Mouse (Mus musculus): ENCODE data around the gene Haspin.
"Not testable (repeated sequence)": the region's sequence is repeated elsewhere in the genome, so short reads cannot be mapped to it uniquely, and the experiment has no call there.

Haspin gene

DNA sequence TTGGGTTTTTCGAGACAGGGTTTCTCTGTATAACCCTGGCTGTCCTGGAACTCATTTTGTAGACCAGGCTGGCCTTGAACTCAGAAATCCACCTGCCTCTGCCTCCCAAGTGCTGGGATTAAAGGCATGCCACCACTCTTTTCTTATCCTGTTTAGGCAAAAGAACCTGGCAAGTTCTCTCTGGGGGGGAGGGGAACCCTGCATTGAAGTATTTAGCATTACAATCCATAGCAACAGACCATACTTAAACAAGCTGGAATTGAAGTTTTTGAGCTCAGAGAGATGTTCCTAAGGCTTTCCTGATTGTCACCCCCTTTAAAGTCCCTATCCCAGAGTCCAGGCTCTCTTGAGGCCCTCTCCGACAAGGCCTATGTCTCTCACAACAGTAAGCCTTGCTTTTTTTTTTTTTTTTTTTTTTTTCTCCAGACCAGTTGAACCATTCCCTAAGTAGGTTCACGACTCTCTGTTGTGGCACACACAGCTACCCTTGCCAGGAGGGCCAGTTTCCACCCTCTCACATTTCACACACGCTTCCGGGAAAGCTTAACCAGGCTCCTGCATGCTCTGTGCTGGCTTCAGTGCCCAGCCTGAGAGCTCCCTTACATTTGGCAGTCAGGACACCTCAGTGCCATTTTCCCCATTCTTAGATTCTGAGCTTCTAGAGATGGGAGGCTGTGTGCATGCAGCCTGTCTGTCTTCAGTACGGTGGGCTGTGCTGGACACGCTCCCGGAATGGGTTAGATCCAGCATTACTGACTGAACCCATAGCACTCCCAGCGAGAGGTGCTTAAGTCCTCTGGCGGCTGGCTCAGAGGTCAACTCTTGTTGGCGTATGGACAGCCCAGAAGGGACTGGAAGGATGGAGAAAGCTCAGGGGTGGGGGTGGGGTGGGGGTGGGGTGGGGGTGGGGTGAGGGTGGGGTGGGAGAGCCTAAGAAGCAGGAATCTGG lies 8.2 kb upstream of the Haspin start:
- no peak for DNase-seq (ENCODE audit: low read depth in 1 of 2, low spot score in 2 of 2)

DNA sequence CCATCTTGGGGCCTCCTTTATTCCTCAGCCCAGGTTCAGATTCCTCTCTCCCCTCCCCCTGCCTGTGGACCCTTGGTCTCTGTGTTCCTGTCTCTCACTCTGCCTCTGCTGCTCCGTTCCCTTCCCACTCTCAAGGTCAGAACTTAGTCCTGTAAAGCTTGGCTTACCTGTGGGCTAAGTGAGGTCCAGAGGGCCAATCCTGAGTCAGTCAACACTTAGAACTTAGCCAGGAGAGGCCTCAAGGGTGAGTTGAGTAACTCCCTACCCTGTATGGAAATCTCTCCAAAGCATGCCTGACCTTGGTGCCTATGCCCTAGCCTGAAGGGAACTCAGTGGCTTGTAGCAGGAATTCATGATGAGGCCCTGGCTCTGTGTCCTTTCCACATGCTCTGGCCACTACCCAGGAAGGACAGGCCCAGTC lies 6.2 kb upstream of the Haspin start:
- DNase-seq (ENCODE audit: low read depth in 1 of 2, low spot score in 2 of 2), result no peak

DNA sequence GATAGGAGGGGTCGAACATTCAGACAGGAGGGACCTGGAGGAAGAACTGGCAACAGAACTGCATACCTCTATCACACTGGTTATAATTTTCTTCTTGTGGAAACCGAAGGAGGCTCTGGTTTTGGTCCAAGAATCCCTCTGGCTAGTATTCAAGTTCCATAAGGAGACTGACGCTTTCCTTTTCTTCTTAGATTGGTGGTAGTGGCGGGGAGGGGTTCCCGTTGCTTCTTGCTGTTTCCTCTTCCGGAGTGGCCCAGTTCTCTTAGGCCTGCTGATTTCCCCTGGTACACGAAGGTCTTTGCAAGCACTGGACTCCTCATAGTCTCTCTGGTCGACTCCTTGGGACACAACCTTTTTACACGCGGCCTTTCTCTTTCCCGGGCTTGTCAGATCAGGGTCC lies 978 bp downstream of the Haspin start:
- DNase-seq (ENCODE audit: low read depth in 1 of 2, low spot score in 2 of 2), result no peak

DNA sequence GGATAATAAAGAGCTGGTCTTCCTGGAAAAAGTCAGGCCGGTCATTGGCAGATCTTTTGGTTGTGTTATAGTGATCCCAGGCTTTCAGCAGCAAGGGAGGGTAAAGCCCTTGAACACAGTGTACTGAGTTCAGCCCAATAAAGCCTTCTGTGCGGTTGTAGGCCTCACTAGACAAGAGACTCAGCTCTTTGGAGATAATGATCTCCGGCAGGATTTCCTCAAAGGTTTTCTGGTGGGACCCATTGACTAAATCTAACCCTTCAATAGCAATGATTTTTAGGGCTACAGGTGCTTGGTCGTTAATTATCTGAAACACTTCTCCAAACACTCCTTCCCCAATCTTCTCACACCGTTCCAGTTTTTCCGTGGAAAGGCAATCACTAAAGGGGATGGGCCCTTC lies 1.5 kb downstream of the Haspin start:
- DNase-seq (ENCODE audit: low read depth in 1 of 2, low spot score in 2 of 2), result no peak

DNA sequence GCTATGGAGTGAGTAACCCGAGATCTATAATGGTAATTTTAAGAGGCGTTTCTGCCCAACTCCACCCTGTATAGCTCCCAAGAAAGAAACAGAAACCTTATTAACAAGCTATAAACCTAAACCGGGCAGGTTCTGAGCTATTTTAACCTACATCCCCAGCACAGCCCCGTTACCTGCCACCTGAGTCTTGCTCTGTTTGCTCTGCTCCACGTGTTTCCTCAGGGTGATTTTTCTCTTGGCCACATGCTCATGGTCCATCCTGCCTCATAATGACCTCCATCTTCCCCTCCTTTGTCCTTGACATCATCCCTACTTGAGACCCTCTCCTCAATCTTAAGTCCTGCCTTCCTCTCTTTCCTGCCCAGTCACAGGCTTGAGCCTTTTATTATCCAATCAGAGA lies 3.9 kb downstream of the Haspin start:
- no peak for DNase-seq (ENCODE audit: low read depth in 1 of 2, low spot score in 2 of 2)

DNA sequence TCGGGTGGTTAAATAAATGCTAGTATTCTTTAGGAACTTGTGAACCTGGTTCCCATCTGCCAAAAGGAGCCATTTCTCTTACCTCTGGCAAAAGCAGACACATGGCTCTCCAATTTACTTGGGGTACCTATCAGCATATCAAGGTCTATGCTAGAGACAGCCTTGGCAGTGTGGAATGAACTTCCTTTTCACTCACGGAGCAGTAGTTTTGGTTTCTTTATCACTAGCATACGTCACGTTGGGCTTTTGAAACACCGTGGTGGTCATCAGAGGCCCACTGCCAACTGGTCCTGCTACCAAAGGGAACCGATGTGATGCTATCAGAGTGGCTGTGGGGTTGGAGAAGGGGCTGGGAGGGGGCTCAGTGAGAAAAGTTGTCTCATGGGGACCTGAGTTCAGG lies 5.1 kb downstream of the Haspin start:
- no peak for DNase-seq (ENCODE audit: low read depth in 1 of 2, low spot score in 2 of 2)

DNA sequence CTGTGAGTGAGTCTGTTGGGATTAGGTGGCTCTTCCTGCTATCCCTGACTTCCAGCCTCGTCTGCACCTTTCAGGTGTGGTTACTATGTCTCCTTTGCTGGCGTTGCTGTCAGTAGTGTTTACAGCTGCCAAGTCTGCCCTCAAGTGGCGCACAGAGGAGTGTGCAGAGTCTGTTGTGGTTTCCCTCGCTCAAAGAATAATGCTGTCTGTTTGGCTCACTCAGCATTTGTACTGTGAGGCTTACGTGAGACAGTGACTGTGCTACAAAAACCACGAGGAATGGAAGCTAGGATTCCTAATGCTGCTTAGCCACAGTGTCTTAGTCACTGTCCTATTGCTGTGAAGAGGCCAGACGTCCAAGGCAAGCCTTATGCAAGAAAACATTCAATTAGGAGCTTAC lies 7.1 kb downstream of the Haspin start:
- DNase-seq (ENCODE audit: low read depth in 1 of 2, low spot score in 2 of 2), result no peak

DNA sequence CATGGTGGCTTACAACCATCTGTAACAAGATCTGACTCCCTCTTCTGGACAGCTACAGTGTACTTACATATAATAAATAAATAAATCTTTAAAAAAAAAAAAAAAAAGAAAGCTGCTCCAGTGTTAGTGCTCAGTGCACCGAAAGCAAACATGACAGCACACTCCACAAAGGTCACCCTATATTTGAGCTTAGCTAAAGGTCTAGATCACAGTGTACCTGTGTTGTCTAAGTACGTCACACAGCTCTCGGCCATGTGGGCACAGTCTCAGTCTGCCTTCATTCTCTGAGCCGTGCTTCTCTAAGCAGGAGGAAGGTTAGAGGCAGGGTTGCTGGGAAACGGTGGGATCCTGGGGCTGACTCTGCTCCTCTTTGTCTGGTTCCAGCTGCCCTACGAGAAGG lies 11.6 kb downstream of the Haspin start:
- no peak for DNase-seq (ENCODE audit: low read depth in 1 of 2, low spot score in 2 of 2)

DNA sequence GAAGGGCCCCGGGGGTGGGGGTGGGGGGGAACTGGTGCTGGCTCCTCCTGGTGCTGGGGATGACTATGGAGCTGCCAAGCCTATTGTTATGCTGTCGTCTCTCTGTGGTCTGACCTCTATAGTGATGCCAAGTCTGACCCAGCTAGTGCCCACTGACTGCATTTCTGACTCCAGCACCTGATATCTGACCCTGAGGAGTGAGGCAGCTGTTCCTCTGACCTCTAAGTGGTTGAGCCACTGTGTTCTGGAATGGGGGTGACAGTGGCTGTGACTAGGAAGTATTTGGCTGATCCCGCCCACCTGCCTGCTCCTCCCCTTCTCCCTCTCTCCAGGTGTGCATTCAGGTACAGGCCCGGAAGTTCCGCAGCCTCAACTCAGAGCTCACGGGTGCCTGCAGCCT lies 26.7 kb downstream of the Haspin start:
- DNase-seq (ENCODE audit: low read depth in 1 of 2, low spot score in 2 of 2), result no peak

DNA sequence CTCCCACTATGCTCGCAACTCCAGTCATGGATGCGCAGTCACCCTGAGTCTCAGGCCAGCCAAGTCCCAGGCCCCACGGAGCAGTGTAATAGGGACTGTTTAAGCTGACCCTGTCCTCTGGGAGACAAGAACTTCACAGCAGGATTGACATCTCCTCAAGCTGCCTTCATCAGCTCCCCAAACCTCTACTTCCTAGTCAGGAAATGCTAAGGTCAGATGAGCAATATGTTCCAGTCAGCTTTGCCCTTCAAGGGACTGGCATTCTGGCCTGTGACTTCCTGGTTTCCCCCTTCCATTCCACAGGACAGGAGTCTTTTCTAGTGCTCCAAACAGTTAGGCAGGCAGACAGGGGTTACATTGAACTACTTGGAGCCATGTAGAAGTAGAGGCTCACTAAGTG lies 28.2 kb downstream of the Haspin start:
- no peak for DNase-seq (ENCODE audit: low read depth in 1 of 2, low spot score in 2 of 2)

DNA sequence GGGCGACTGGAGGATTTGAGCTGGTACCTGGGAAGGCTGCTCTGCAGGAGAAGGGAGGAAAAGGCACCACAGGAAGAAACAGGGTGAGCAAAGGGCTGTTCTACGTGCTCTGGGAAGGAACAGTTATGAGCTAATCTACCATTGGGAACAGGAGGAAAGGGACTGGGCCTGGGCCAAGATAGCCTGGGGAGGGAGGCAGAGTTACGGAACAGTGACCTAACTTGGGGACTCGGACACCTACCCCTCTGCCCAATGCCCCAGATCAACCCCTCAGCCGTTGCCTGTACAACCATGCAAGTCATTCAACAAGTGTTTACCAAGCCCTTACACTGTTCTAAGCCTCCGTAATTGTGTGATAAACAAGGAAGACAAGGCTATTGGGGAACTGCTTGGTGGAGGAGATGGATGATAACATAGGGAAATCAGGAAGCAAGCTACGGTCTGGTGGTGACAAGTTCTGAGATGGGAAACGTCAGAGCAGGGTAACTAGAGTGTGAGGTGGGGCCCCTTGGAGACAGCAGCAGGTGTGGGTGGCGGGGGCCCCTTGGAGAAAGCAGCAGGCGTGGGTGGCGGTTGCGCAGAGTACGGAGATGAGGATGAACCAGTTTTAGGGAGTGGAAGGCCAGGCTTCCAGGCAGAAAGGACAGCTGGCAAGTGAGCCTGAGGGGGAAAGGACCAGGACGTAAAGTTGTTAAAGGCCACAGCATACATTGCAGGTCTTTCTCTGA lies 29.0 kb downstream of the Haspin start:
- DNase-seq (ENCODE audit: low read depth in 1 of 2, low spot score in 2 of 2), result no peak

DNA sequence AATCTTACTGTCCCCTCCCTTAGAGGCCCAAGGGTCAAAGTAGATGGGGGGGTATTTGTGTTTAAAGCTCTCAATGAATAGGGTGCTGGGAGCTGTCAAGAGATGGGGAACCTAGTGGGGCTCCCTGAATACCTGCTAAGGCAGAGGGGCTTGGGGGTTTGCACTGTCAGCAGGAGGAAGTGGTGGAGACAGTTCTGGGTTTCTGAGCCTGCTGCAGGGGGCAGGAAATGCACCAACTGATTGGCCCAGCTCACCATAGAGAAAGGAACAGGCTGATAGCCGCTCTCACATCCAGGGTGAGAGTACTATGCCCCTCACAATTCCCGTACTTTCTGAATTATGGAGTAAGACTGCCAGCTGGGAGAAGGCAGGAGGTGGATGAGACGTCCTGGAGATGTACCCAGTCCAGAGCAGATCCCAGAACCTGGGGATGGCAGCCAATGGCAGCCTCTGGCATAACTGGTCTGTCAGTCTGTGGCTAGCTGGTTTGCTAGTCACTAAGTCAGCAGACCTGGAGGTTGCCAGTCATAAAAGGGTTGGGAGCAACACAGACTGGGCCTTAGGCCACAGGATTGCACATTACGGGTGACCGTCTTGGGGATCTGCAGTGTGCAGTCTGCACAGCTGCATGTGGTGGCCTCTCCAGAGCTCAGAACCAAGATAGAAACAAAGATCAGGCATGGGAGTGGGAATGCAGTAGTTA lies 29.7 kb downstream of the Haspin start:
- DNase-seq (ENCODE audit: low read depth in 1 of 2, low spot score in 2 of 2), result no peak

DNA sequence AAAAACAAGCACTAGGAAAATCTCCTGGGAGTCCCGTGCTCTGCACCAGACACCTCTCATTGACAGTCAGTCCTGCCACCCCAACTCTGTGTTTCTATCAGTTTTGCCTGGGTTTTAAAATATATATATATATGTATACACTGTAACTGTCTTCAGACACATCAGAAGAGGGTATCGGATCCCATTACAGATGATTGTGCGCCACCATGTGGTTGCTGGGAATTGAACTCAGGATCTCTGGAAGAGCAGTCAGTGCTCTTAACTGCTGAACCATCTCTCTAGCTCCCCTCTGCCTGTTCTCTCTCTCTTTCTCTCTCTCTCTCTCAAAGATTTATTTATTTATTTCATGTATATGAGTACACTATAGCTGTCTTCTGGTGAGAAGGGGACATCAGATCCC lies 30.7 kb downstream of the Haspin start:
- not testable (repeated sequence) for DNase-seq (ENCODE audit: low read depth in 1 of 2, low spot score in 2 of 2)

DNA sequence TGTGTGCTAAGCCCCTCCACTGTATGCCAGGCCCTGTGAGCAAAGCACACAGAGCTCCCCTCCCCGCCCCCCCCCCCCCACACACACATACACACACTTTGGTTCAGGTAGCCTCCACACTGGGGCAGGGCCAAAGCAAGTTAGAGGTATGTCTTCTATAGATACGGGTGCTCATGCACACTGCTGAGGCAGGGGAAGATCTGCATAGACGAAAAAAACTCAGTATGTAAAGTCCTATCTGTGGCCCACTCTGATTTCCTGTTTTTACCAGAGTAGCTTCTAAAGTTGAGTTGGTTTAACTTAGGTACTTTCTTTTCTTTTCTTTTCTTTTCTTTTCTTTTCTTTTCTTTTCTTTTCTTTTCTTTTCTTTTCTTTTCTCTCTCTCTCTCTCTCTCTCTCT lies 32.8 kb downstream of the Haspin start:
- DNase-seq (ENCODE audit: low read depth in 1 of 2, low spot score in 2 of 2), result no peak

DNA sequence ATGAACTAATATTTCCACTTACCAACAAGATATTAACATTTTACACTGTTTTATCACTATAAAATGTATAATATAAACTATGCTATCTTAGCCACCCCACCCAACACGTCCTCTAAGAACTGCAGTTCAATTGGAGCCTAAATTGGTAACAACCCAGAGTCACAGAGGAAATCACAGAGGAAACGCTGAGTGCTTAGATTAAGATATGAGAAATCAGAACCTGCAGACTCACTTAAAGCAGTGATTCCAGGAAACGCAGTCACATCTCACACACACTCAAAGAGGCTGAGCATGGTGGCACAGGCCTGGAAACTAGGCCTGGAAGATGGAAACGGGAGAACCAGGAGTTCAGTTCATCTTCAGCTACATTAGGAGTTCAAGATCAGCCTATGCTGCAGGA lies 36.8 kb downstream of the Haspin start:
- DNase-seq (ENCODE audit: low read depth in 1 of 2, low spot score in 2 of 2), result no peak

DNA sequence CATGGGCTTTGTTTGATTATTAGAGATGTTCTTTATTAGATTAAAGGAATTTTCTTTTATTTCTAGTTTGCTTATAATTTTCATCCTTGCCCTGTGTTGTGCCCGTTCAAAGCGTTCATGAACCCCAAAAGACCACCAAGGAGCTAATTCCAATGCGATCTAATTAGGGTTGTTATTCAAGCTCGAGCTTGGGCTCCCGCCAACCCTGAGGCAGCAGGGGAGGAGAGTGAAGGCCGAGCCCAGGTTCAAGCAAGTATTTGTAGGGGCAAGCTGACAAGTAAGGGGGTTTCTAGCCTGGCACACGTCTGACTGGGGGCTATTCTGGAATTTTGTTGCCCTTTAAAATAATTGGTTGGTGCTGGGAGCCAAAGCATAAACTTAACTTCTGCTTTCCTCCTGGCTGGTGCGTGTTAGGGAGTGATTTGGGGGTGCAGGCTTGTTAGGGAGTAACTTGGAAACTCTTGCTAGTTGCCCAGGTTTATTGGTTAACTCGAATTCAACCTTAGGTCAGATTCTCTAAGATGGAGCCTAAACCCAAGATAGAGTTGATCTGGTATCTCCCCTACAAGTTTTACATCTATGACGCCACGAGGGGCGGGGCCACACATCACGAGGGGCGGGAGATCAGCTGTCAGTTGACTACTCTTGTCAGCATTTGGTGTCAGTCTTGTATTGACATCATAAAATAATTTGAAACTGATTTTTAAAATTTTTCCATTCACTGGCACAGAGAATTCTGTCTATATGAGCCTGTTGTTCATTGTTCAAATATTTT lies 37.9 kb downstream of the Haspin start:
- DNase-seq (ENCODE audit: low read depth in 1 of 2, low spot score in 2 of 2), result no peak

DNA sequence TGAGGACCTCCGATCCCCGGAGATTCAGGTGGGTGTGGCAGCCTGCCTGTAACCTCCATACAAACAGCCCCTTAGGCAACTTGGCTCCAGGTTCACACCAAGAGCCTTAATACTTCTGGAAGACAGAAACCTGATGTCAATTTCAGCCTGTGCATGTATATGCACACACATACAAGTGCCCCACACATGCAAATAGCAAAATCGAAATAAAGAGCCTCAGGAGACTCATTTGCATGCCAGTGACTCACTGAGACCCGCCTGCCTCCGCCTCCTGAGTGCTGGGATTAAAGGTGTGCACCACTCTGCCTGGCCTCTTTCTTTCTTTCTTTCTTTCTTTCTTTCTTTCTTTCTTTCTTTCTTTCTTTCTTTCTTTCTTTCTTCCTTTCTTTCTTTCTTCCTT lies 39.2 kb downstream of the Haspin start:
- DNase-seq (ENCODE audit: low read depth in 1 of 2, low spot score in 2 of 2), result no peak

DNA sequence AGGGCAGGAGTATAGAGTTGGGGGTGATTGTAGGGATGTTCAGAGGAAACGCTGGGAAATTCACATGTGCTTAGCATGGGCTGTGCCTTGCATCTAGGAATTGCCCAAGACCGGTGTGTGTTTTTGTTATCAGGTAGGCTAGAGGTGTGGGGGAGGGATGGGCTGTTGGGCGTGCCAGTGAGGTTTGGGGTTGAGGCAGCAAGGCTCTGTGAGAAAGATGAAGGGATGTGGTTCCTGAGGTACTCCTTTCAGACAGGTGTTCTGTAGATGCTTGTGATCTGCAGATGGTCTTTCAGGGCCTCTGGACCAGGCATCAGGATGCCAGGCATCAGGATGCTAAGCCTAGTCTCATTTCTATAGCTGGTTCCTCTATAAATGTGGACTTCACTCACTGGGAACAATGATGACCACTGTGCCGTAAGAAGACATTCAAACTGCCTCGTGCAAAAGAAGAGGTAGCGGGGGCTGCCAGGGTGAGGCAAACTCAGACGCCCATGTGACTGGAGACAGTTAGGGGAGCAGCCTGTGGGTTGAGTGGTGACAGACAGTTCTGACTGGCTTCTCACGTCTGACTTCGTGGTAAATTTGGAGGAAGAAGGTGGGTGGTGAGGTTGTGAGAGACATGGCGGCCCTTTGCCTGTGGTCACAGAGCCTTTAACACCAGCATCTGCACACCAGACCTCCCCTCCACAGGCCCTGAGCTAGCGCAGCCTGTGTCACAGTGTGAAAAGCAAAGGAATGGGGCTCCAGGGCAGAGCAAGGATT lies 43.7 kb downstream of the Haspin start:
- no peak for DNase-seq (ENCODE audit: low read depth in 1 of 2, low spot score in 2 of 2)

DNA sequence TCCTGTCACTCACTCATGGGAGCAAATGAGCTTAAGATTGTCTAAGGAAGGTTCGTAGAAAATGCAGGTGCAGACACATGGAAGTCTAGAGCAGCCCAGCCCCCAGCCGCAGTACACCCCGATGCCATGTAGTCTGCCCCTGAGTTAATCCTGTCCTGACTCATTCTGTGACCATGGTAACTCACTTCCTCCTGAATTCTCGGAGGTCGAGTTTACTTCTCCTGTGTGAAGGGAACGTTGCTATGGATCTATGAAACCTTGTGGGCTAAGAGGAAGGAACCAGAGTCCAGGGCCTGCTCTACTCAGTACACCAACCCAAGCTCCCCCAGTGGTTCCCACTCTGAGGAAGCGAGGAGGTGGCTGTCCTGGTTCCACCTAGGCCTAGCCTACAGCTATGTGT lies 45.2 kb downstream of the Haspin start:
- DNase-seq (ENCODE audit: low read depth in 1 of 2, low spot score in 2 of 2), result no peak

DNA sequence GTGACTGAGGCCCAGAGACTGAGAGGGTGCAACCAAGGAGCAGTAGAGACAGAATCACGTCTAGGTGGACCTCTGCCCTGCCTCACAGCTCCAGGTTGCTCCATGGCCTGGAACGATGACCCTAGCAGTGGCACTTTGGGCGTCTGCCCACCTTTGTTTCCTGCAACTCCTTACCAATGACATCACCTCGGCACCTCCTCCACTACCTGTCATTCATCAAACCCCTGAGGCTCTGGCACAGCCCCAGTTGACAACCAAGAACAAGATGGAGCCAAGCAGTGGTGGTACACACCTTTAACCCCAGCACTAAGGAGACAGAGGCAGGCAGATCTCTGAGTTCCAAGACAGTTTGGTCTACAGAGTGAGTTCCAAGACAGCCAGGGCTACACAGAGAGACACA lies 46.0 kb downstream of the Haspin start:
- DNase-seq (ENCODE audit: low read depth in 1 of 2, low spot score in 2 of 2), result no peak

Measured in monocyte, adult 2 months (primary cell).